Mouse (Mus musculus) stomach, embryonic 16.5 days (tissue): Measurements from ENCODE around the gene Pus10. TPM values are rescaled to one million over a fixed set of nuclear protein-coding genes. Genes with fewer than 3 reads are reported as not detected.

Experiments used
- ATAC-seq: fragments of 200-750 bp; cut with Nextera tagmentation; 2 replicates; pipeline ENCODE4 v1.8.0; 2017; ENCODE audit warnings: moderate number of reproducible peaks, moderate TSS enrichment; ENCODE audit not compliant: insufficient read depth, low FRiP score
- H3K27ac ChIP-seq: fragments of 300-500 bp; sonication (generic); 2 replicates; pipeline ENCODE4 v1.5.1; 2014; ENCODE audit warnings: low read length
- H3K27me3 ChIP-seq: fragments of 300-500 bp; sonication (generic); 2 replicates; pipeline ENCODE4 v1.6.1; 2014; ENCODE audit warnings: low read length, control low read depth, mixed read lengths; ENCODE audit not compliant: control insufficient read depth, insufficient read depth
- H3K36me3 ChIP-seq: fragments of 300-500 bp; sonication (generic); 2 replicates; pipeline ENCODE4 v1.6.1; 2014; ENCODE audit warnings: low read length; ENCODE audit not compliant: control insufficient read depth, insufficient read depth
- H3K4me1 ChIP-seq: fragments of 300-500 bp; sonication (generic); 2 replicates; pipeline ENCODE4 v1.6.1; 2014; ENCODE audit warnings: low read length, control low read depth, mixed read lengths; ENCODE audit not compliant: control insufficient read depth, insufficient read depth
- H3K4me2 ChIP-seq: fragments of 300-500 bp; sonication (generic); 2 replicates; pipeline ENCODE4 v1.6.1; 2014; ENCODE audit warnings: low read depth, low read length, mixed read lengths
- H3K4me3 ChIP-seq: fragments of 300-500 bp; sonication (generic); replicated peaks from 2 replicates; pipeline ENCODE4 v1.5.1; 2014; ENCODE audit warnings: mild to moderate bottlenecking, low read length
- H3K9ac ChIP-seq: fragments of 300-500 bp; sonication (generic); 2 replicates; pipeline ENCODE4 v1.6.1; 2014; ENCODE audit warnings: low read length
- H3K9me3 ChIP-seq: fragments of 300-500 bp; sonication (generic); replicated peaks from 2 replicates; pipeline ENCODE4 v1.6.1; 2016; ENCODE audit warnings: low read length, control low read depth; ENCODE audit not compliant: control insufficient read depth
- WGBS: fragments of 180-500 bp; shearing (Covaris S2); extraction: QIAGEN DNeasy Blood & Tissue Kit; methylation state at CpG from one replicate; pipeline ENCODE4 v1.1.7; 2014; 5-methylcytosine and 5-hydroxymethylcytosine counted together
- polyA plus RNA-seq: library from polyadenylated mRNA; unstranded; fragments of >200 nt; fragmentation: Nextera tagmentation; extraction: Ambion mirVana; gene quantifications from 2 replicates; pipeline ENCODE4 v1.2.1, GENCODE M21; 2015

Pus10 gene
- polyA plus RNA-seq, 1 experiment from 2014 or later, result 24.4 TPM

DNA sequence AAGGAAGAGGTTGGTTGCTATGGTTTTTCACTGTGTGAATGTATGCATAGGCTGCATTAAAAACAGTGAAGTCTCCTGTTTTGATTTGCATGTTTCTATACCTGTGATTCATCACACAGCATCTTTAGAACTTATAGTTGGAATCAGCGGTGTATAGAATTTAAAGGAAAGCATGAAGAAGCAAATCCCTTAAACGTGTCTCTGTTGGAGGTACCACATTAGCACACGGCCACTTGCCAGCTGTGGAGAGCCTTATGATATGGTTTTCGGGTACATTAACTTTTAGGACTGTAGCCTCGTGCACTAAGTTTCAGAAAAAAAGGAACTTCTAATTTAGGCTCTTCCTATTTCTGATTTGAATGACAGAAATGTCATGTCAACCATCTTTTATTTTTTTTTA is 17.1 kb downstream of the Pus10 start:
- H3K9ac ChIP-seq, result no peak overlapping the region
- no peak for ATAC-seq
- H3K4me1 ChIP-seq, result no peaks in the 10 kb centered on the region
- H3K4me3 ChIP-seq, result no peak overlapping the region
- H3K27me3 ChIP-seq, result no peaks in the 10 kb centered on the region
- 89% methylated on average over 5 of the region's 5 CpGs for WGBS
- H3K4me2 ChIP-seq, result no peak overlapping the region
- H3K36me3 ChIP-seq, result 0 out of 2 replicates have a peak, but pooled peaks cover 13% of the 10 kb centered on the region
- no peak overlapping the region for H3K27ac ChIP-seq
- H3K9me3 ChIP-seq, result no peaks in the 10 kb centered on the region

DNA sequence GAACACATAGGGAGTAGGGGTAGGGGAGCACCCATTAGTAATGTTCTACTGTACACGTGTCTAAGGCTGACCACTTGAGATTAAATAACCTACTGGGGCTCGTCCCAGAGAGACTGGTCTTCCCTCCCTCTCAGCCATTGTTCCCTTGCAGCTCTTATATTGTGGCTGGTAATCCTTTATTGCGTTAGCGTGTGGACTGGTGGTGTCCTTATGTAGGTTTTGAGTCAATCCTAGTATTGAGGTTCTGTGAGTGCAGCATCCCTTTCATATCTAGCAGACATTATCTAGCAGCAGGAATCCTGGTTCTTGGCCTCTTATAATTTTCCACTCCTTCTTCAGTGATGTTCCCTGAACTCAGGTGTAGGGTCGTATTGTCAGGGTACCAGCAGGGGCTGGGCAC is 21.2 kb downstream of the Pus10 start:
- H3K27ac ChIP-seq, result no peak overlapping the region
- no peak overlapping the region for H3K4me3 ChIP-seq
- H3K4me1 ChIP-seq, result no peaks in the 10 kb centered on the region
- 84% methylated on average over 5 of the region's 5 CpGs for WGBS
- no peak for ATAC-seq
- H3K4me2 ChIP-seq, result no peak overlapping the region
- no peaks in the 10 kb centered on the region for H3K27me3 ChIP-seq
- H3K9ac ChIP-seq, result no peak overlapping the region
- 0 out of 2 replicates have a peak, but pooled peaks cover 13% of the 10 kb centered on the region for H3K36me3 ChIP-seq
- no peaks in the 10 kb centered on the region for H3K9me3 ChIP-seq

DNA sequence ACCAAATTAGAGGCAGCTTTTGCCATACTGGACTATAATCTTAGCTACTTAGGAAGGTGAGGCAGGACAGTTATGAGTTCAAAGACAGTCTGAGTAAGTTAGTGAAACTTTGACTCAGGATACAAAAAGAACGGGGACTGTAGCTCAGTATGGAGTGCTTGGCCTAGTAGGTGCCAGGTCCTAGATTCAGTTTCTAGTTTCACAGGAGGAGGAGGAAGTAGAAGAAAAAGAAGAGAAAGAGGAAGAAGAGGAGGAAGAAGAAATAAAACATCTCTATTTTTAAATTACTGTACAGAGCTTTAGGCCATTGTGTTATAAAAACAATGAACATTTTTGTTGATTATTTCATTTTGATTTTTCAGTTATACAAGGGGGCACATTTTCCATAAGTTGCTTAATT is 22.6 kb downstream of the Pus10 start:
- 90% methylated on average over 1 of the region's 1 CpGs for WGBS
- Histone ChIP-seq H3K4me1 (no peaks in the 10 kb centered on the region), H3K4me2 (no peak overlapping the region), H3K9me3 (no peaks in the 10 kb centered on the region), H3K27me3 (no peaks in the 10 kb centered on the region), H3K36me3 (0 out of 2 replicates have a peak, but pooled peaks cover 8% of the 10 kb centered on the region), H3K9ac (no peak overlapping the region), H3K4me3 (no peak overlapping the region), H3K27ac (no peak overlapping the region)
- no peak for ATAC-seq

DNA sequence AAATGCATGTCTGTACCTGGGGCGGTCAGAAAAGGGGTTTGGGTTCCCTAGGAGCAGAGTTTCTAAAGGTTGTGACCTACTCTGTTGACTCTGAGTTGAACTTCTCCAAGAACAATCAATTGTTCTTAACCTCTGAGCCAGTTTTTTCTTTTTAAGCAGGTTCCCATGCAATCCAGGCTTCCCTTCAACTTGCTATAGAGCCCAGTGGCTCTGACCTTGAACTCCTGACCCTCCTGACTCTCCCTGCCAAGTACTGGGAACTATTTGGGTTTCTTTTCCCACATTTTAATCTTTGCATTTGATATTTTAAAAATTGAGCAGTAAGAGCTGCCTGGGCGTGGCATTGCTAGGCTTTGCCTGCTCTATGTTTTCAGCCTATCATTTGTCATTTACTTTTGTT is 27.8 kb downstream of the Pus10 start:
- Histone ChIP-seq H3K27ac (no peak overlapping the region), H3K4me1 (no peaks in the 10 kb centered on the region), H3K9me3 (no peaks in the 10 kb centered on the region), H3K9ac (no peak overlapping the region), H3K4me2 (no peak overlapping the region), H3K36me3 (0 out of 2 replicates have a peak, but pooled peaks cover 2% of the 10 kb centered on the region), H3K4me3 (no peak overlapping the region), H3K27me3 (no peaks in the 10 kb centered on the region)
- WGBS, result 74% methylated on average over 2 of the region's 2 CpGs
- ATAC-seq, result no peak

DNA sequence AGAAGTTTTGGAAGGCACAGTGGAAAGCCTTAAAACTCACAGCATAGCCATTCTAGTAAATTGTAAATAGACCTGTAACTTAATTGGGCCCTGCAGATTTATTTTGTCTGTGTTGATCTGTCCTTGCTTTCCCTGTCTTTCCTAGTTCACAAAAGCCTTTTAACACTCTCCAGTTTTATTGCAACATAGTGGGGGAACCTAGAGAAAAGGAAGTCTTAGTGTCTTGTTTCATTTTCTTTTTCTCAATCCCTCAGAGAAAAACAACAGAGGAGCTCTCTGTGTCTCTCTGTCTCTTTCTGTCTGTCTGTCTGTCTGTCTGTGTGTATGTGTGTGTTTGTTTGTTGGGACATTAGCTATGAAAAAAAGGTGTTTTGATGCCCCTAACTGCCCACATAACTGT is 30.4 kb downstream of the Pus10 start:
- ATAC-seq, result no peak
- Histone ChIP-seq H3K27ac (no peak overlapping the region), H3K4me3 (no peak overlapping the region), H3K9me3 (no peaks in the 10 kb centered on the region), H3K27me3 (no peaks in the 10 kb centered on the region), H3K36me3 (no peaks in the 10 kb centered on the region), H3K4me2 (no peak overlapping the region), H3K4me1 (no peaks in the 10 kb centered on the region), H3K9ac (no peak overlapping the region)

DNA sequence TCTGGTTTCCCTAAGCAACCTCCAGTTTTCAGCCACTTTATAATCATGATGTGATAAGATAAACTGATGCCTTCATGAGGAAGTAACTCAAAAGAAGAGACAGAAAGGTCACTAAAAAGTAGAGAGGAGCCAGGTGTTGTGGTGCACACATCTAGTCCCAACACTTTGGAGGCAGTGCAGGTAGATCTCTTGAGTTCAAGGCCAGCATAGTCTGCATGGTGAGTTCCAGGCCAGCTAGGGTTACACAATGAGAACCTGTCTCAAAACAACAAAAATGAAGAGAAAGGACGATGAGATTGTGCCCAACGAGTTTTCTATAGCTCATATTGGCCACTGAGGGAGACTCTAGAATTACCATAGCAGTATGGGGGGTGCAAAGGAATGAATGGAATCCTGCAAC is 33.1 kb downstream of the Pus10 start:
- Histone ChIP-seq H3K27ac (no peak overlapping the region), H3K9me3 (no peaks in the 10 kb centered on the region), H3K36me3 (no peaks in the 10 kb centered on the region), H3K4me2 (no peak overlapping the region), H3K4me3 (no peak overlapping the region), H3K4me1 (no peaks in the 10 kb centered on the region), H3K9ac (no peak overlapping the region), H3K27me3 (no peaks in the 10 kb centered on the region)
- no peak for ATAC-seq
- WGBS, result 59% methylated on average over 2 of the region's 2 CpGs

DNA sequence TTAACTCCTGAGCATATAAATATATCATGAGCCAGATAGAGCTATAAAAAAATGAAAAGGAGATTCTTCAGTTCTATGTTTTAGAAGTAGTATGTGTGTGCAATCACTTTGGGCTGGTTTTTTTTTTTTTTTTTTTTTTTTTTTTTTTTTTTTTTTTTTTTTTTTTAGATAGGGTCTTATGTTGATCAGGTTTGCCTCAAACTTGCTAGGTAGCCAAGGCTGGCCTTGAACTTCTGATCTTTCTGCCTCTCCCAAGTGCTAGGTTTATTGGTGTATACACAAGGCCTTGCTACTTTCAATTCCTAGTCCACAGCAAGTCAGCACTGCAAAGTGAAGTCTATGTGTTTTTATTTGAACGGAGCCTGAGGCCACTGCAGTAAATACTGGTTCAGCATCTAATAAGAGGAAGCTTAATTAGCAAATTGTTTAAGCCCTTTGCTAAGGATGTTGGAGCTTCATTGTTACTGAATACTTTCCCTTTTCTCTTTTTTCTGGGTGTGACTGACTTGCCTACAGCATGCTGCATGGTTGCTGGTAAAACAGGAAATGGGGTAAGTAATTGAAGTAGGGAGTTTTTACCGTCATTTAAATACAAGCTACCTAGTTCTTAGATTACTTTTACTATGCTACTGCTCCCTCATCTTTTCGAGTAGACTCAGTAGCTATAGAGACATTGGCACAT is 34.1 kb downstream of the Pus10 start:
- no peak overlapping the region for H3K4me3 ChIP-seq
- 58% methylated on average over 3 of the region's 3 CpGs for WGBS
- H3K9ac ChIP-seq, result no peak overlapping the region
- no peaks in the 10 kb centered on the region for H3K4me1 ChIP-seq
- no peaks in the 10 kb centered on the region for H3K27me3 ChIP-seq
- no peaks in the 10 kb centered on the region for H3K36me3 ChIP-seq
- H3K4me2 ChIP-seq, result no peak overlapping the region
- H3K27ac ChIP-seq, result no peak overlapping the region
- no peaks in the 10 kb centered on the region for H3K9me3 ChIP-seq
- no peak for ATAC-seq

DNA sequence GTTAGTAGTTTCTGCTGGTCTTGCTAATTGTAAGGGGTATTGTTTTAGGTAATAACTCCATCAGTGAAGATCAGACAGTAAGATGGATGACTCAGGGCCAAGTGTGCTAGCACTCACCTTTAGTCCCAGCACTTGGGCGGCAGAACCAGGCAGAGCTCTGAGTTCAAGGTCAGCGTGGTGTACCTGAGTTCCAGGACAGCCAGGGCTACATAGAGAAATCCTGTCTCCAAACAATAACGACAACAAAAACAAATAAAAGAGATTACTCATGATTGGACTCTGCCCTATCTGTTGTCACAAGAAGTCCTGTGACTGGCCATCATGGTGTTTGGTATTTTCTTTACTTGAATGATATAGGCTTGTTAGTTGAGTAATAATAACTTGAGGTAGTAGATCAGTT is 36.4 kb downstream of the Pus10 start:
- WGBS, result 91% methylated on average over 3 of the region's 3 CpGs
- Histone ChIP-seq H3K4me3 (no peak overlapping the region), H3K36me3 (no peaks in the 10 kb centered on the region), H3K27ac (no peak overlapping the region), H3K9ac (no peak overlapping the region), H3K9me3 (no peaks in the 10 kb centered on the region), H3K4me1 (no peaks in the 10 kb centered on the region), H3K27me3 (no peaks in the 10 kb centered on the region), H3K4me2 (no peak overlapping the region)
- ATAC-seq, result no peak

DNA sequence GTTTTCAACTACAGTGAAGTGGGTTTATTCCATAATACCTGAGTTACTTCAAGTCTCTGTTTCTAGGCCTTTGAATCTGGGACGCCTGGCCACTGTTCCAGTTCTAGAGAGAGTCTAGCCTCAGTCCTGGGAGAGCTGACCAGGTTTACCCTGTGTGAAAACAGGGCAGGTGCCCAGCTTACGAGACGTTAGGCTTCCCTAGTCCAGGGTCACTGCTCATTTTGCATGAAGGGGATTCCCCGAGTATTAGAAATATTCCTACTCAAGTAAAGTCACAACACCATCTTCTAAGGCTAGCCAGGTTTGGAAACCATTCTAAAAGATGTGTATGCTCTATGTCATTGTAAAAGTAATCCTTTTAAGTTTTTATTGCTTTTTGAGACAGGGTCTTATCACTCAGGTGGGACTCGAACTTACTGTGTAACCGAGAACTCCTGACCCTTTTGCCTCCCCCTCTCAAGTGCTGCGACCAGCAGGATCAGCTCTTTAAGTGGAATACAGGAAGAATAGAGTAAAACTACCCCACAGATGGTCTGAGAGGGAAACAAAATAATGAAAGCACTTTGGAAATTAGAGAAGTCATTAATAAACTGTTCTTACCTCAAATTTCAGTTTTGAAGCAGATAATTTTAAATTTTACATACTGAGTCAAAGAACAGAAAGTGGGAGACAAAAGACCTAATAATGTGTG is 39.3 kb downstream of the Pus10 start:
- no peak for ATAC-seq
- H3K4me1 ChIP-seq, result no peaks in the 10 kb centered on the region
- no peak overlapping the region for H3K4me3 ChIP-seq
- no peak overlapping the region for H3K4me2 ChIP-seq
- H3K9me3 ChIP-seq, result no peaks in the 10 kb centered on the region
- H3K36me3 ChIP-seq, result no peaks in the 10 kb centered on the region
- no peak overlapping the region for H3K27ac ChIP-seq
- no peak overlapping the region for H3K9ac ChIP-seq
- WGBS, result 85% methylated on average over 7 of the region's 7 CpGs
- no peaks in the 10 kb centered on the region for H3K27me3 ChIP-seq
